Mouse (Mus musculus) megakaryocyte progenitor cell, adult 5-6 weeks (primary cell): ENCODE data around the gene Btbd9. TPM values are rescaled to one million over a fixed set of nuclear protein-coding genes. Genes with fewer than 3 reads are reported as not detected.

Source experiments
- ATAC-seq: replicated peaks from 2 replicates; pipeline ENCODE4 v1.8.0; 2016; ENCODE audit warnings: mild to moderate bottlenecking, moderate TSS enrichment, inconsistent platforms; ENCODE audit not compliant: poor library complexity
- total RNA-seq, 2 experiments: library from RNA; stranded (forward) in 1 of 2; stranded (reverse) in 1 of 2; fragments of 157-497, 149-512 nt in 1 of 2; fragments of 200-1000 nt in 1 of 2; gene quantifications; 2 replicates each; pipeline versions ENCODE4 v1.2.3 to v1.2.4; 2015 to 2017

The Btbd9 gene
- total RNA-seq, 2 experiments from 2014 or later, result 17.2 to 25.4 TPM

GRCm38 (mm10) chr17:30490601-30491000, 85.7 kb downstream of the Btbd9 start:
- no peak for ATAC-seq

- no peak for ATAC-seq
Measured at GRCm38 (mm10) chr17:30490086-30490485, 86.2 kb downstream of the Btbd9 start.

GRCm38 (mm10) chr17:30489629-30490028, 86.7 kb downstream of the Btbd9 start:
- no peak for ATAC-seq

- ATAC-seq, result no peak
Measured at GRCm38 (mm10) chr17:30487695-30488094, 88.6 kb downstream of the Btbd9 start.

GRCm38 (mm10) chr17:30485067-30485854, 91.0 kb downstream of the Btbd9 start:
- ATAC-seq, result no peak

- ATAC-seq, result no peak
Measured at GRCm38 (mm10) chr17:30484446-30485066, 91.7 kb downstream of the Btbd9 start.

- ATAC-seq, result no peak
Measured at GRCm38 (mm10) chr17:30481766-30482165, 94.5 kb downstream of the Btbd9 start.

GRCm38 (mm10) chr17:30481341-30481740, 94.9 kb downstream of the Btbd9 start:
- no peak for ATAC-seq

- ATAC-seq, result no peak
Measured at GRCm38 (mm10) chr17:30480381-30480780, 95.9 kb downstream of the Btbd9 start.

GRCm38 (mm10) chr17:30478181-30478580, 98.1 kb downstream of the Btbd9 start:
- no peak for ATAC-seq

- ATAC-seq, result no peak
Measured at GRCm38 (mm10) chr17:30474561-30474960, 101.7 kb downstream of the Btbd9 start.

GRCm38 (mm10) chr17:30472776-30473175, 103.5 kb downstream of the Btbd9 start:
- no peak for ATAC-seq

- ATAC-seq, result no peak
Measured at GRCm38 (mm10) chr17:30471512-30471911, 104.8 kb downstream of the Btbd9 start.

- no peak for ATAC-seq
Measured at GRCm38 (mm10) chr17:30470790-30471189, 105.5 kb downstream of the Btbd9 start.

GRCm38 (mm10) chr17:30470286-30470685, 106.0 kb downstream of the Btbd9 start:
- ATAC-seq, result no peak

- ATAC-seq, result no peak
Measured at GRCm38 (mm10) chr17:30469511-30470076, 106.7 kb downstream of the Btbd9 start.

- ATAC-seq, result no peak
Measured at GRCm38 (mm10) chr17:30468368-30468767, 107.9 kb downstream of the Btbd9 start.

GRCm38 (mm10) chr17:30467566-30468213, 108.6 kb downstream of the Btbd9 start:
- ATAC-seq, result no peak

GRCm38 (mm10) chr17:30465060-30465762, 111.1 kb downstream of the Btbd9 start:
- ATAC-seq, result no peak

- ATAC-seq, result no peak
Measured at GRCm38 (mm10) chr17:30464240-30464745, 112.0 kb downstream of the Btbd9 start.
